Mouse (Mus musculus) embryonic facial prominence, embryonic 10.5 days (tissue): ENCODE data around the gene Cstb. TPM values are rescaled to one million over a fixed set of nuclear protein-coding genes. Genes with fewer than 3 reads are reported as not detected.
A peak's percentile ranks its signal among the peaks of the same experiment; 100 is the strongest.

Experiments
- DNase-seq: peaks from one replicate; pipeline ENCODE4 v3.0.0-alpha.2; 2017; ENCODE audit warnings: low spot score
- H3K27ac ChIP-seq: fragments of 300-500 bp; sonication (generic); replicated peaks from 2 replicates; pipeline ENCODE4 v1.5.1; 2016; ENCODE audit warnings: mild to moderate bottlenecking
- H3K27me3 ChIP-seq: fragments of 300-500 bp; sonication (generic); replicated peaks from 2 replicates; pipeline ENCODE4 v1.6.1; 2016; ENCODE audit warnings: low read depth, mild to moderate bottlenecking; ENCODE audit not compliant: poor library complexity, severe bottlenecking
- H3K36me3 ChIP-seq: fragments of 300-500 bp; sonication (generic); replicated peaks from 2 replicates; pipeline ENCODE4 v1.6.1; 2016; ENCODE audit warnings: mild to moderate bottlenecking, moderate library complexity
- H3K4me1 ChIP-seq: fragments of 300-500 bp; sonication (generic); 2 replicates; pipeline ENCODE4 v1.6.1; 2016
- H3K4me3 ChIP-seq: fragments of 300-500 bp; sonication (generic); 2 replicates; pipeline ENCODE4 v1.5.1; 2016; ENCODE audit warnings: mild to moderate bottlenecking, moderate library complexity
- H3K9me3 ChIP-seq: fragments of 300-500 bp; sonication (generic); 2 replicates; pipeline ENCODE4 v1.6.1; 2016; ENCODE audit warnings: mild to moderate bottlenecking
- WGBS: fragments of 180-500 bp; shearing (Covaris S2); methylation state at CpG from one replicate; pipeline ENCODE4 v1.1.7; 2016; 5-methylcytosine and 5-hydroxymethylcytosine counted together
- polyA plus RNA-seq: library from polyadenylated mRNA; unstranded; fragments of >200 nt; fragmentation: Nextera tagmentation; extraction: Ambion mirVana; gene quantifications from 2 replicates; pipeline ENCODE4 v1.2.1, GENCODE M21; 2016

Gene Cstb
- polyA plus RNA-seq = 142 and 149 TPM in 2 replicates

DNA sequence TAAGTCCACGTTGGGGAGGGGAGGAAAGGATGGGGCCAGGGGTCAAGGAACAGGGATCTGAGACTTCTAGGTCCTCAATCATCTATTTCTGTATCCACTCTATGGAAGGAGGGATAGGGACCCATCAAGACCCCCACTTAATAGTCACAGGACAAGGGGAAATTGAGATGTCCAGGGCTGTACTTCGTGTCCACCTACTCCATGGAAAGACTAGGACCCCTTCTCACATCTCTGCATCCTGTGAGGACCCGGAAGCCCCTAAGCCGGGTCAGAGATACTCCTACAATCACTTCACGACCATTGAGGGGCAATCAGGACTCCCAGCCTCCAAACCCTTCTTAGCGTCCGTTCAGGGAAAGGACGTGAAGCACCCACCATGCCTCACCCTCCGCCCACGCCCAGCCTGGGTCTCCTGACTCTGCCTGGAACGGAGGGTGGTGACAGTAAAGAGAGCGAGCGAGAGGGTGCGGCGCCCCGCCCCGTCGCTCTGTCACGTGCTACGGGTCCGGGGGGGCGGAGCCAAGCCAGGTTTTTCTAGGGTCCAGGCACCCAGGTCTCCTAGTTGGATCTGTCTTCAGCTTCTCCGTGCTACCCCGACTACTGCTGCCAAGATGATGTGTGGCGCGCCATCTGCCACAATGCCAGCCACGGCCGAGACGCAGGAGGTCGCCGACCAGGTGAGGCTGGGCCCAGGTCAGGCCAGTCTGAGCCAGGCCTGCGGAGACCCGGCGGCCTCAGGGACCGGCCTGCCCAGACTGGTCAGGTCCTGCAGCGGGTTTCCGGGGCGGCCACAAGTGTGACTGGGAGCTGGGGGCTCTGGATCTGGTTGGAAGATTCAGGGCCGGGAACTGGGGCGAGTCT lies at the start of gene Cstb:
TSS of gene Cstb (plus strand) at position 489 of the 861 bp plus-strand sequence.
- WGBS = 2% methylated on average over 40 of the region's 40 CpGs
- no peaks in the 10 kb centered on the region for H3K9me3 ChIP-seq
- peaks cover 20% of the 10 kb centered on the region for H3K4me1 ChIP-seq
- DNase-seq = peak; percentile 88
- H3K27me3 ChIP-seq = no peaks in the 10 kb centered on the region
- H3K4me3 ChIP-seq = peak within 1 kb of the TSS; percentile 90
- peak within 1 kb of the TSS; percentile 90 for H3K27ac ChIP-seq
- H3K36me3 ChIP-seq = peaks cover 31% of the 10 kb centered on the region

DNA sequence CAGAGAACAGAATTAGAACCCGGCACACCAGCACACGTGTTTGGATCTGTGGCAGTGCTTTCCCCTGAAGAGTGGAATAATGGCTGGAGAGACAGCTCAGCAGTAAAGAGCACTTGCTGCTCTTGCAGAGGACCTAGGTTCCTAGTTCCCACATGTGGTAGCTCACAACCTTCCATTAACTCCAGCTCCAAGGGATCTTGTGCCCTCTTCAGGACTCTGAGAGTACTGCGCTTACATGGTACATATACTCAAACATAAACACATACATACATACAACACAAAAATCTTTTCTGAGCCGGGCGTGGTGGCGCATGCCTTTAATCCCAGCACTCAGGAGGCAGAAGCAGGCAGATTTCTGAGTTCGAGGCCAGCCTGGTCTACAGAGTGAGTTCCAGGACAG lies 47.0 kb upstream of the Cstb start:
- H3K27me3 ChIP-seq = peaks cover 4% of the 10 kb centered on the region; the same call in 1 of the 2 replicates
- 94% methylated on average over 7 of the region's 7 CpGs for whole genome bisulfite sequencing
- peaks cover 4% of the 10 kb centered on the region; the same call in 1 of the 2 replicates for H3K9me3 ChIP-seq
- H3K36me3 ChIP-seq = no peaks in the 10 kb centered on the region
- no peaks in the 10 kb centered on the region for H3K4me1 ChIP-seq
- no peak for DNase-seq
- no peak overlapping the region for H3K27ac ChIP-seq
- no peak overlapping the region for H3K4me3 ChIP-seq

DNA sequence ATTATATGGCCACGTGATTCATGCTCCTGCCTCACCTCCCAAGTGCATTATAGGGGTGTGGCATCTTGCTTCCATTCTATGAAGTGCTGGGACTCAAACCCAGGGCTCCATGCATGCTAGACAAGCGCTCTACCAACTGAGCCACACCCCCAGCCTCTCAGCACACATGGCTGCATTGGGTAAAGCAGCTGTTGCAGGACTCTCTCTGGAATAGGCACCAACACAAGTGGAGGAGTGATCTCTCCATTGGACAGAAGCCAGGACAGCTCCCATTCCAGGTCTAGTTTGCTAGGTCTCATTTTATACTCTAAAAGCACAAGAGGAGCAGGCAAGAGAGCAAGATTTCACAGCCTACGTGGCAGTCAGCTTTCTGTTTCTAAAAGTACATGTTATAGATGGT lies 41.9 kb upstream of the Cstb start:
- DNase-seq = no peak
- WGBS = 78% methylated on average over 3 of the region's 3 CpGs
- H3K27ac ChIP-seq = no peak overlapping the region

DNA sequence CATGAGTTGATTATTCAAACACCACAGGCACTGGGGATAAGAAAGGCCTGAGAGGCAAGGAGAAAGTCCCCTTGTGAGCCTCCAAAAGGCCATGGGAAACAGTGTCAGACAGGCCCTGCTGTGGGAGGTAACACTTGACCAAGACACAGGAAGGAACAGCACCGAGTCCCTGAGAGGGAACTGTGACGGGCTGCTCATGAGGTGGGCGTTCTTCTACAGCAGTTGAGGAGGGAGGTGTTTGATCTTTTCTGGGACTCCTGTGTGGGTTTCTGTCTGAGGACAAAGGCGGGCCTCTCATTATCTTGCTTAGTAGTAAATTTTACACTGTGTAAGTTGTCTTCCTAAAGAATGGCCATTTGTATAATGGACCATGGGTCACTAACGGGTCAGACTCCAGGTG lies 39.9 kb upstream of the Cstb start:
- WGBS = 77% methylated on average over 5 of the region's 5 CpGs
- H3K27me3 ChIP-seq = peaks cover 26% of the 10 kb centered on the region
- no peaks in the 10 kb centered on the region for H3K36me3 ChIP-seq
- no peaks in the 10 kb centered on the region for H3K9me3 ChIP-seq
- DNase-seq = no peak
- no peaks in the 10 kb centered on the region; the same call in 1 of the 2 replicates for H3K4me1 ChIP-seq
- no peak overlapping the region for H3K27ac ChIP-seq
- H3K4me3 ChIP-seq = no peak overlapping the region

More for the DNA sequence above, 41.9 kb upstream of the Cstb start:
- H3K4me1 ChIP-seq = no peaks in the 10 kb centered on the region
- H3K9me3 ChIP-seq = peaks cover under 1% of the 10 kb centered on the region; the same call in 1 of the 2 replicates
- no peaks in the 10 kb centered on the region for H3K36me3 ChIP-seq
- peaks cover 6% of the 10 kb centered on the region for H3K27me3 ChIP-seq
- H3K4me3 ChIP-seq = no peak overlapping the region

DNA sequence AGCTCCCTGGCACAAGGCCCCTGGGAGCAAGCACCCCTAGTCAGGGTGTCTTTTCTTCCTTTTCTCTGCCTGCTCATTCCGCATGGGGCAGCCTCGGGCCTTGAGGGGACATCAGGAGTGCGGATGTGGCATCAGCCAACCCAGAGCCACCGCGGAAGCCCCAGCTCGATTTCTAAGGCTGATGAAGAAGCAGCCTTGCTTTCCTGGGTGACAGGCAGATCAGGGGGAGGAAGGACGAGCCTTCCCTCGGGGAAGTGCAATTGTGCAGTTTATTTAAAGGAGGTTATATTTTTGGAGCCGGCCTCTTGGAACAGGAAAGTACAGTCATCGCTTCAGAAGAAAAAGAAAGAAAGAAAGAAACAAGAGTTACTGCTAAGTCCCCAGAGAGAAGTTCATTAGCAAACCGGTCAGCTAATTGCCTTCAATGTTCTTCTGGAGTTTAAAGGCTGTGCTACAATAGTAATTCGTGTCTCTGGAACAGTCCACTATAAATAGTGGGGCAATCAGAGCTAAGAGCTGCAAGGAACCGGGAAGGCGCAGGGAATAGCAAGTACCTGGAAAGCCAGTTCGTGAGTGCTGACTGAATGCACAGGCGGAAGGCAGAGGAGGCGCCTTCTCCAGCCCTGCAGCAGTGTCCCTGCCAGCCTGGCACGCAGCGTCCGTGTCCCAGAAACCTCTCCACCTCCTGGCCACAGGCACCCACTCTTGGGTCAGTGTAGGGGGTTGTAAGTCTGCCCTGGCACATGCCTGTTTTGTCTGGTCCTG lies 37.1 kb upstream of the Cstb start:
- whole genome bisulfite sequencing = 66% methylated on average over 20 of the region's 20 CpGs
- no peaks in the 10 kb centered on the region for H3K9me3 ChIP-seq
- H3K27ac ChIP-seq = no peak overlapping the region
- no peak for DNase-seq
- no peak overlapping the region for H3K4me3 ChIP-seq
- H3K27me3 ChIP-seq = peaks cover 53% of the 10 kb centered on the region
- H3K4me1 ChIP-seq = peaks cover 9% of the 10 kb centered on the region; the same call in 1 of the 2 replicates
- no peaks in the 10 kb centered on the region for H3K36me3 ChIP-seq

DNA sequence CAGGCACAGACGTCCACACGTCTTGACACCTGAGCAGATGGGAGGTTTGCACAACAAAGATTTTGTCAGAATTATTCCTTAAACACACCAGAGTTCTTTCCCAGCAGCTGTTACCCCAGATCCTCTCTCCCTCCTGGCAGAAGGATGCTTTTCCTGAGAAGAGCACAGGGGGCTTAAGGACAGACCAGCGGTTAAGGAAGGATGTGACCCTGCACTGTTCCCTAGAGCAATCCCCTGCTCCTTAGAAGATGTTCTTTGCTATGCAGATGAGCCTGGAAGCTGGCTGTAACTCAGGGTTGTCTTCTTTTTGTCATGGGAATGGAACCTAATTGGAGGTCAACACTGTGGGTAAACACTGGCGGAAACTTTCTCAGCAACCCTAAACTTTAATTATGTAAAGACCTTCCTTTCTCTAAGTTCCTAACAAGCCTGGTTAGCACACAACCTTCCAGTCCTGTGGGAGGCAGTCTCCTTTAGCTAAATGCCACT lies 34.4 kb upstream of the Cstb start:
- 9% methylated on average over 4 of the region's 4 CpGs for WGBS
- H3K4me1 ChIP-seq = peaks cover 16% of the 10 kb centered on the region
- H3K27me3 ChIP-seq = peaks cover 53% of the 10 kb centered on the region
- no peaks in the 10 kb centered on the region for H3K36me3 ChIP-seq
- H3K9me3 ChIP-seq = no peaks in the 10 kb centered on the region
- H3K4me3 ChIP-seq = no peak overlapping the region
- H3K27ac ChIP-seq = no peak overlapping the region
- DNase-seq = no peak

DNA sequence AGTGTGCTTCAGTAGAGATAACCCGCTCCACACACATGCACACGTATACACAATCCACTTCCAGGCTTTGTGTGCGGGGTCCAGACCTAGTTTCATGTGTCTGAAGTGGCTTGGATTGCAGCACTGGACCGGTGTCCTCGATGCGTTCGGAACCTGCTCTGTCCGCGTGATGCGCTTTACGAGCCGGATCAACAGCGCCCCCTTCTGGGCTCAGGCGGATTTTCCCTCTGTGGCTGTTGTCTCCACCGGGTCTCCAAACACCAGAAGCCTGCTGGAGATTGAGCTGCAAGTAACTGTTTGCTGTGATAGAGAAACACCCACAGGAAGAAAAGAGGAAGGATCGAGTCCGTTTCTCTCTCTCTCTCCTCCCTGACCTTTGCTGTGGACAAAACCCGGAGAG lies 33.4 kb upstream of the Cstb start:
- WGBS = 2% methylated on average over 18 of the region's 18 CpGs
- peak; percentile 82 for DNase-seq
- peaks cover 53% of the 10 kb centered on the region for H3K27me3 ChIP-seq
- peak overlapping the region; percentile 17; the same call in 1 of the 2 replicates for H3K4me3 ChIP-seq
- no peak overlapping the region for H3K27ac ChIP-seq
- no peaks in the 10 kb centered on the region for H3K36me3 ChIP-seq
- peaks cover 22% of the 10 kb centered on the region for H3K4me1 ChIP-seq
- H3K9me3 ChIP-seq = no peaks in the 10 kb centered on the region

DNA sequence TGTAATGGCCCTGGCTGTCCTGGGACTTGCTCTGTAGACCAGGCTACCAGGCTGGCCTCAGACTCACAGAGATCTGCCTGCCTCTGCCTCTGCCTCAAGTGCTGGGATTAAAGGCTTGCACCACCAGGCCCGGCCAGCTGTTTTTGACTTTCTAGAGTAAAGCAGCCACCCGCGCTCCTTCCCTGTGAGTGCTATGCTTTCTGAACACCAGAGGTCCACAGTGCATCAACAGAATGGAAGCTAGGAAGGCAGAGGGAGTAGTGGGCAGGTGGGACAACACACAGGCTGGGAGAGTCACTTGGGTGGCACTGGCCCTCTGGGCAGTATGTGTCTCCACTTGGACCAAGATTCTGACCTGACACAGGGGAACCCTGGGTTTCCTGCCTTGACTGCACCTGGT lies 30.1 kb upstream of the Cstb start:
- no peak for DNase-seq
- peak overlapping the region; percentile 2; the same call in 1 of the 2 replicates for H3K27ac ChIP-seq
- peaks cover 17% of the 10 kb centered on the region for H3K36me3 ChIP-seq
- no peak overlapping the region for H3K4me3 ChIP-seq
- H3K27me3 ChIP-seq = peaks cover 32% of the 10 kb centered on the region
- H3K9me3 ChIP-seq = no peaks in the 10 kb centered on the region
- WGBS = 79% methylated on average over 3 of the region's 3 CpGs
- peaks cover 34% of the 10 kb centered on the region for H3K4me1 ChIP-seq

DNA sequence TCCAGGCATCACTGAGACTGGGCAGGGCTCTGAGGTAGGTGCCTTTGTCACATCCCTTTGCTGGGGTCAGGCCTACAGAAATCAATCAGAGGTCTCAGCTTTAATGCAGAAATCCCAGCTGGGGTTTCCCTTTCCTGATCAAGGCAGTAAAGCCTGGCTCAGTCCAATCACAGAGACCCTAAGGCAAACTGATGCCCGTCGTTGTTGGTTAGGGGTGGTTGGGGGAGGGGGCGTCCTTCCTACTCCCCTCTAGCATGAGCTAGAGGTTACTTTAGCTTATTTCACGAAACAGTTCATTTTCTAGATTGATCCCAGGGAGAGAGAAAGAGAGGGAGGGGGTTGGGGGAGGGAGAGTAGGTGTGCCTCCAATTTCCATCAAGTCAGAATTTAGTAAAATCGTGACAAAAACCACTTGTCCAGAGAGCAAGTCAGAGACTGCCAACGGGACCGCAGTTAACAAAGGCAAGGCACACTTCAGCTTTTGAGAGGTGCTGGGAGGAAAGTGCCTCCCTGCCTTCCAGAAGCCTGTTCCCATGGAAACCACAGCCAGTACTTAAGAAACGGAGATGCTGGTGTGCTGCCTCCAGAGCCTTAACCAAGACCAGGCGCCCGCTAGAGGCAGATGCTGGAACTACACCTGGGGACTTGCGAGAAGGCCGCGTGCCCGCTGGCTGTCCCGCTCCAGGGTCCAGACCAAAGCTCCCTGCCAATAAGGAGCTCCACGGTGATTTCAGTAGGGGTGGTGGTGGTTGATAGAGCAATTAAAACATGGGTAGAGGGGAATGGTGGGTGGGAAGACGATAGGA lies 29.4 kb upstream of the Cstb start:
- H3K36me3 ChIP-seq = peaks cover 24% of the 10 kb centered on the region
- H3K27ac ChIP-seq = peak overlapping the region; percentile 2; the same call in 1 of the 2 replicates
- no peaks in the 10 kb centered on the region for H3K9me3 ChIP-seq
- 7% methylated on average over 17 of the region's 17 CpGs for WGBS
- H3K4me3 ChIP-seq = peak overlapping the region; percentile 23; the same call in 1 of the 2 replicates
- H3K4me1 ChIP-seq = peaks cover 34% of the 10 kb centered on the region
- peak; percentile 97 for DNase-seq
- peaks cover 25% of the 10 kb centered on the region for H3K27me3 ChIP-seq

DNA sequence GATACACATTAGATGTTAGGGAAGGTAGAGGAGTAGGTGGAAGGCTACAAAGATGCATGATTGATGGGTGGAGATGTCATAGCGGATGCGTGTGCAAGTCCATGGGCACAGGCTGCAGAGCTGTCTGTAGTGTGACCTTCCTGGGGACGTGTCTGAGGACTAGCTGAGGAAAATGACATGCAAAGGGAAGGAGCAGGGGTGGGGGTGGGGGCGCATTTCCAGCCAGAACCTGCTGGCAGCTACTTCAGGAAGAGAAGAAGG lies 28.9 kb upstream of the Cstb start:
- Histone ChIP-seq H3K27me3 (peaks cover 20% of the 10 kb centered on the region), H3K4me3 (peak overlapping the region; percentile 23; the same call in 1 of the 2 replicates), H3K9me3 (no peaks in the 10 kb centered on the region), H3K36me3 (peaks cover 29% of the 10 kb centered on the region), H3K27ac (no peak overlapping the region), H3K4me1 (peaks cover 32% of the 10 kb centered on the region)
- WGBS = 61% methylated on average over 4 of the region's 4 CpGs
- DNase-seq = no peak

DNA sequence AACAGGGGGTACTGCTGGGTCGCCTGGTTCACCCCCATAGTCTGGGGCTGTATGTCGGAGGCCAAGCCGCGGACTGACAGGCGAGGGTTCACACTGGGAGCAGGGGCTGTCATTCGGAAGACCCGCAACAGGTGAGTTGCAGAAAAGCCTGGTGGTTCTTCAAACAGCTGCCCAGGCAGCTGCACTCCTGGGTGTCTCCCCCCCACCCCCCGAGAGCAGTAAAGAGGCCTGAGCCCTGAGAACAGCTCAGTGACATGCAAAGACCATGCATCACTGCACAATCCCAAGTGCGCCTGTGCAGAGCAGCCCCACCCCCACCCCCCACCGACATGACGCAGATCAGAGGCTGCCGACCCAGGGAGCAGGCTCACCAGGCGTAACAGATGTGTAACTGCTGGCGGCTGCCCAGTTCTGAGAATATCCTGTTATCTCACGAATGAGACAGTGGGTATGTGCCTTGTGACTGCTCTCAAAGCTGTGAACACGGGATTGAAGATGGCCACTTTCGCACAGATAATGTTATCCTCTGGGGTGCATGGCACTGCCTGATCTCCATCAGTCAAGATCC lies 26.3 kb upstream of the Cstb start:
- WGBS = 50% methylated on average over 17 of the region's 17 CpGs
- DNase-seq = peak; percentile 61
- Histone ChIP-seq H3K4me3 (no peak overlapping the region), H3K27ac (no peak overlapping the region), H3K36me3 (peaks cover 55% of the 10 kb centered on the region), H3K4me1 (peaks cover 25% of the 10 kb centered on the region), H3K27me3 (peaks cover 4% of the 10 kb centered on the region; the same call in 1 of the 2 replicates), H3K9me3 (no peaks in the 10 kb centered on the region)

DNA sequence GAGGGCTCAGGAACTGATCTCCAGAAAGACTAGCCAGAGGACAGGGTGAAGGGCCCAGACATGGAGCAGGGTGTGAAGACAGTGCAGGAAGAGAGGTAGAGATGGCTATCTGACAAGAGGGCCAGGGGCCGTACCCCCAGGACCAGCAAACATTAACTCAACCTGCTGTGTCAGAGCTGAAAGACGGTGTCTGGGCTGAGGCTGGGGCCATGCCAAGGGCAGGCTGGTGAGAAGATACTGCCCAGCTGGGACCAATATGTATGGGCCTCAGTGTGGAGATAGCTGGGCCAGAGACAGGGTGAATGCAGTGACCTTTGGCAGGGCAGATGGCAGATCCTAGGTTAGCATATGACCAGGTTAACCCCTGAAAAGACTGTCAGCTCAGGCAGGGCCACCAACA lies 24.3 kb upstream of the Cstb start:
- peaks cover 4% of the 10 kb centered on the region; the same call in 1 of the 2 replicates for H3K27me3 ChIP-seq
- peaks cover 73% of the 10 kb centered on the region for H3K36me3 ChIP-seq

More for the DNA sequence above, 24.3 kb upstream of the Cstb start:
- DNase-seq = no peak
- Histone ChIP-seq H3K27ac (no peak overlapping the region), H3K4me1 (peaks cover 16% of the 10 kb centered on the region), H3K9me3 (no peaks in the 10 kb centered on the region), H3K4me3 (no peak overlapping the region)
- WGBS = 92% methylated on average over 2 of the region's 2 CpGs
